Mouse (Mus musculus): ENCODE data around the gene Slc24a2. TPM values are rescaled to one million over a fixed set of nuclear protein-coding genes. Genes with fewer than 3 reads are reported as not detected.

Gene Slc24a2
- total and polyA plus RNA-seq, 3 experiments = not detected

- DNase-seq (ENCODE audit: low read depth, low spot score) = no peak
- no peaks in the 10 kb centered on the region for H3K27me3 ChIP-seq (ENCODE audit: control insufficient read depth in 1 of 2, insufficient read depth in 2 of 2, low read length in 2 of 2)
- H3K27ac ChIP-seq (ENCODE audit: control insufficient read depth, low read depth, low read length) = no peak overlapping the region
- TF ChIP-seq ELF1 (IDR thresholded peaks at IDR 0.05; ENCODE audit: low read depth, low read length) (no peak), TCF12 (IDR thresholded peaks at IDR 0.05; ENCODE audit: low read depth, low read length) (no peak), SMC3 (IDR thresholded peaks at IDR 0.05; ENCODE audit: low read depth, low read length) (no peak), E2F4 (IDR thresholded peaks at IDR 0.05; ENCODE audit: borderline replicate concordance, low read depth, low read length) (no peak), MAFK (IDR thresholded peaks at IDR 0.05; ENCODE audit: borderline replicate concordance, low read depth, low read length) (no peak), GATA1 (IDR thresholded peaks at IDR 0.05; ENCODE audit: low read depth, low read length) (no peak), CTCF (IDR thresholded peaks at IDR 0.05 in 2 of 3, conservative IDR thresholded peaks at IDR 0.05 in 1 of 3; ENCODE audit: control insufficient read depth in 1 of 3, insufficient read depth in 1 of 3, low read depth in 2 of 3, low read length in 3 of 3, poor library complexity in 1 of 3, severe bottlenecking in 1 of 3) (no peak), SIN3A (IDR thresholded peaks at IDR 0.05; ENCODE audit: low read length) (no peak), JUND (IDR thresholded peaks at IDR 0.05; ENCODE audit: low read depth, low read length) (no peak), NRF1 (IDR thresholded peaks at IDR 0.05; ENCODE audit: insufficient read depth, low read depth, low read length, poor library complexity, severe bottlenecking) (no peak), EP300 (IDR thresholded peaks at IDR 0.05; ENCODE audit: low read depth in 1 of 2, low read length in 2 of 2) (no peak), USF1 (IDR thresholded peaks at IDR 0.05; ENCODE audit: low read depth, low read length) (no peak)
- no peak overlapping the region for H3K9ac ChIP-seq (ENCODE audit: control insufficient read depth, low read depth, low read length, poor library complexity, severe bottlenecking)
- no peaks in the 10 kb centered on the region for H3K4me1 ChIP-seq (ENCODE audit: control insufficient read depth in 1 of 2, insufficient read depth in 2 of 2, low read length in 2 of 2)
- H3K36me3 ChIP-seq (ENCODE audit: control insufficient read depth in 1 of 2, insufficient read depth in 2 of 2, low read length in 2 of 2) = no peaks in the 10 kb centered on the region
- no peaks in the 10 kb centered on the region for H3K79me2 ChIP-seq (ENCODE audit: control insufficient read depth, insufficient read depth, low read length, poor library complexity)
- H3K4me3 ChIP-seq (ENCODE audit: control insufficient read depth in 1 of 2, insufficient read depth in 1 of 2, low read depth in 2 of 2, low read length in 2 of 2) = no peak overlapping the region
- H3K9me3 ChIP-seq (replicated peaks; ENCODE audit: insufficient read depth, low read length) = no peaks in the 10 kb centered on the region
Observed at GRCm38 (mm10) chr4:87021542-87021941, 208.7 kb downstream of the Slc24a2 start.

- Histone ChIP-seq H3K79me2 (ENCODE audit: control insufficient read depth, insufficient read depth, low read length, poor library complexity) (no peaks in the 10 kb centered on the region), H3K9me3 (replicated peaks; ENCODE audit: insufficient read depth, low read length) (no peaks in the 10 kb centered on the region), H3K9ac (ENCODE audit: control insufficient read depth, low read depth, low read length, poor library complexity, severe bottlenecking) (no peak overlapping the region), H3K36me3 (ENCODE audit: control insufficient read depth in 1 of 2, insufficient read depth in 2 of 2, low read length in 2 of 2) (no peaks in the 10 kb centered on the region), H3K27me3 (ENCODE audit: control insufficient read depth in 1 of 2, insufficient read depth in 2 of 2, low read length in 2 of 2) (no peaks in the 10 kb centered on the region), H3K4me3 (ENCODE audit: control insufficient read depth in 1 of 2, insufficient read depth in 1 of 2, low read depth in 2 of 2, low read length in 2 of 2) (no peak overlapping the region), H3K4me1 (ENCODE audit: control insufficient read depth in 1 of 2, insufficient read depth in 2 of 2, low read length in 2 of 2) (no peaks in the 10 kb centered on the region), H3K27ac (ENCODE audit: control insufficient read depth, low read depth, low read length) (no peak overlapping the region)
- DNase-seq (ENCODE audit: low read depth, low spot score) = no peak
- TF ChIP-seq ZC3H11A (IDR thresholded peaks at IDR 0.05; ENCODE audit: low read depth, low read length) (no peak), E2F4 (IDR thresholded peaks at IDR 0.05; ENCODE audit: borderline replicate concordance, low read depth, low read length) (no peak), TAL1 (IDR thresholded peaks at IDR 0.05; ENCODE audit: low read length) (no peak), SIN3A (IDR thresholded peaks at IDR 0.05; ENCODE audit: low read length) (no peak), USF2 (IDR thresholded peaks at IDR 0.05; ENCODE audit: borderline replicate concordance in 1 of 2, insufficient read depth in 1 of 2, low read depth in 1 of 2, low read length in 2 of 2) (no peak), ZMIZ1 (IDR thresholded peaks at IDR 0.05; ENCODE audit: low read depth, low read length) (no peak), GATA1 (IDR thresholded peaks at IDR 0.05; ENCODE audit: low read depth, low read length) (no peak), GABPA (IDR thresholded peaks at IDR 0.05; ENCODE audit: low read depth, low read length) (no peak), HCFC1 (IDR thresholded peaks at IDR 0.05; ENCODE audit: low read depth, low read length) (no peak), UBTF (IDR thresholded peaks at IDR 0.05; ENCODE audit: borderline replicate concordance, insufficient read depth, low read depth, low read length) (no peak), CHD1 (IDR thresholded peaks at IDR 0.05; ENCODE audit: low read depth, low read length) (no peak), CTCF (IDR thresholded peaks at IDR 0.05 in 2 of 3, conservative IDR thresholded peaks at IDR 0.05 in 1 of 3; ENCODE audit: control insufficient read depth in 1 of 3, insufficient read depth in 1 of 3, low read depth in 2 of 3, low read length in 3 of 3, poor library complexity in 1 of 3, severe bottlenecking in 1 of 3) (no peak), RCOR1 (IDR thresholded peaks at IDR 0.05; ENCODE audit: low read depth, low read length) (no peak), RAD21 (IDR thresholded peaks at IDR 0.05; ENCODE audit: low read depth, low read length) (no peak), EP300 (IDR thresholded peaks at IDR 0.05; ENCODE audit: low read depth in 1 of 2, low read length in 2 of 2) (no peak), ZNF384 (IDR thresholded peaks at IDR 0.05; ENCODE audit: low read depth, low read length) (no peak), TCF12 (IDR thresholded peaks at IDR 0.05; ENCODE audit: low read depth, low read length) (no peak), MYC (IDR thresholded peaks at IDR 0.05; ENCODE audit: low read depth, low read length) (no peak), POLR2AphosphoS5 (IDR thresholded peaks at IDR 0.05; ENCODE audit: borderline replicate concordance, low read depth, low read length) (no peak), NELFE (IDR thresholded peaks at IDR 0.05; ENCODE audit: low read depth, low read length) (no peak)
Observed at GRCm38 (mm10) chr4:87019486-87020105, 210.7 kb downstream of the Slc24a2 start.

All from MEL (cell line).